14 mouse cellular contexts compared by ENCODE assay signal in the genomic region with DNA sequence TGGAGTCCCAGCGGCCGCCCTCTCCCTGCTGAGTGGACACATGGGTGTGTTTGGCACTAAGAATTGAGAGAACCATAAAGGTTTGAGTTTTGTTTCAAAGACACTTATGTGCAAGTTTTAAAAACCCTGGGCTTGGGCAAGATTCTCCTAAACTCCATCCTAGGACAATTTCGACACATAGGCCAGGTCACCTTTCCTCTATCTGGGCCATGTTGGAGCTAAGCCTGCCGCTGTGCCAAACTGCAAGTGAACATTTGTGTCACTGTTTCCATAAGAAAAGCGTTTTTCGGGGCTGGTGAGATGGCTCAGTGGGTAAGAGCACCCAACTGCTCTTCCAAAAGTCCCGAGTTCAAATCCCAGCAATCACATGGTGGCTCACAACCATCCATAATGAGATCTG. TPM values are rescaled to one million over a fixed set of nuclear protein-coding genes. Genes with fewer than 3 reads are reported as not detected.
DNase-seq lines count a peak whose midpoint lies in the region; ATAC-seq and TF ChIP-seq lines count a peak whose summit lies in the region.
"Had no signal": no experiment of that assay in that cellular context is flagged by ENCODE, and none has a peak within 500 bp of the region (broad histone marks: within the 10 kb centered on the region; RNA-seq: fewer than 3 reads in every experiment).

No protein-coding gene starts in this region.

- no peaks in the 10 kb centered on the region for H3K27me3 ChIP-seq in forebrain, embryonic 15.5 days
- no peaks in the 10 kb centered on the region for H3K27me3 ChIP-seq in forebrain, embryonic 14.5 days (replicated peaks; ENCODE audit: control insufficient read depth, insufficient read depth, low read length)
- H3K27me3 ChIP-seq in midbrain, embryonic 11.5 days (ENCODE audit: control insufficient read depth, insufficient read depth, low read length), result no peaks in the 10 kb centered on the region
- H3K27me3 ChIP-seq in midbrain, postnatal 0 days (ENCODE audit: insufficient read depth, low read length), result no peaks in the 10 kb centered on the region
- H3K27me3 ChIP-seq in hindbrain, embryonic 14.5 days (ENCODE audit: control insufficient read depth, insufficient read depth, low read length), result no peaks in the 10 kb centered on the region
- H3K27me3 ChIP-seq in neural tube, embryonic 15.5 days (replicated peaks), result no peaks in the 10 kb centered on the region
- H3K27me3 ChIP-seq: heart, embryonic 13.5 days; kidney, embryonic 15.5 days; liver, embryonic 13.5 days; megakaryocyte, embryonic 14.5 days had no signal

- peaks cover 37% of the 10 kb centered on the region for H3K36me3 ChIP-seq in forebrain, embryonic 15.5 days
- H3K36me3 ChIP-seq in forebrain, embryonic 14.5 days (ENCODE audit: control insufficient read depth, insufficient read depth, low read length), result peaks cover 41% of the 10 kb centered on the region
- H3K36me3 ChIP-seq in midbrain, embryonic 11.5 days (ENCODE audit: control insufficient read depth, insufficient read depth, low read length), result peaks cover 16% of the 10 kb centered on the region
- peaks cover 25% of the 10 kb centered on the region for H3K36me3 ChIP-seq in midbrain, postnatal 0 days (ENCODE audit: insufficient read depth, low read length)
- H3K36me3 ChIP-seq in hindbrain, embryonic 14.5 days (replicated peaks; ENCODE audit: control insufficient read depth, insufficient read depth), result peaks cover 34% of the 10 kb centered on the region
- peaks cover 35% of the 10 kb centered on the region for H3K36me3 ChIP-seq in neural tube, embryonic 15.5 days

- no peaks in the 10 kb centered on the region for H3K9me3 ChIP-seq in forebrain, embryonic 15.5 days
- no peaks in the 10 kb centered on the region for H3K9me3 ChIP-seq in forebrain, embryonic 14.5 days (replicated peaks; ENCODE audit: control insufficient read depth, low read length)
- H3K9me3 ChIP-seq in midbrain, embryonic 11.5 days (ENCODE audit: control insufficient read depth, low read length), result no peaks in the 10 kb centered on the region
- H3K9me3 ChIP-seq in midbrain, postnatal 0 days (ENCODE audit: low read length), result no peaks in the 10 kb centered on the region
- H3K9me3 ChIP-seq in hindbrain, embryonic 14.5 days (ENCODE audit: control insufficient read depth, low read length), result no peaks in the 10 kb centered on the region
- no peaks in the 10 kb centered on the region for H3K9me3 ChIP-seq in neural tube, embryonic 15.5 days (replicated peaks)
- H3K9me3 ChIP-seq: heart, embryonic 13.5 days; kidney, embryonic 15.5 days; liver, embryonic 13.5 days; megakaryocyte, embryonic 14.5 days had no signal

- H3K4me2 ChIP-seq in forebrain, embryonic 15.5 days (replicated peaks), result no peak overlapping the region
- H3K4me2 ChIP-seq in forebrain, embryonic 14.5 days (ENCODE audit: low read length), result no peak overlapping the region
- H3K4me2 ChIP-seq in midbrain, embryonic 11.5 days, result no peak overlapping the region
- no peak overlapping the region for H3K4me2 ChIP-seq in midbrain, postnatal 0 days (ENCODE audit: low read depth, low read length, poor library complexity, severe bottlenecking)
- no peak overlapping the region for H3K4me2 ChIP-seq in hindbrain, embryonic 14.5 days (replicated peaks)
- H3K4me2 ChIP-seq in neural tube, embryonic 15.5 days, result no peak overlapping the region
- H3K4me2 ChIP-seq: heart, embryonic 13.5 days; kidney, embryonic 15.5 days; liver, embryonic 13.5 days had no signal

- H3K4me3 ChIP-seq in forebrain, embryonic 15.5 days, result no peak overlapping the region
- no peak overlapping the region for H3K4me3 ChIP-seq in forebrain, embryonic 14.5 days (ENCODE audit: low read depth, low read length)
- no peak overlapping the region for H3K4me3 ChIP-seq in midbrain, embryonic 11.5 days (ENCODE audit: low read depth, low read length)
- no peak overlapping the region for H3K4me3 ChIP-seq in midbrain, postnatal 0 days (ENCODE audit: low read depth, low read length)
- H3K4me3 ChIP-seq in hindbrain, embryonic 14.5 days (replicated peaks; ENCODE audit: low read length), result no peak overlapping the region
- no peak overlapping the region for H3K4me3 ChIP-seq in neural tube, embryonic 15.5 days (replicated peaks)
- H3K4me3 ChIP-seq: erythroblast, embryonic 14.5 days; heart, embryonic 13.5 days; kidney, embryonic 15.5 days; liver, embryonic 13.5 days; megakaryocyte, embryonic 14.5 days had no signal

- H3K27ac ChIP-seq in forebrain, embryonic 15.5 days (replicated peaks), result peak overlapping the region; percentile 32; the same call in 1 of the 2 replicates
- H3K27ac ChIP-seq in forebrain, embryonic 14.5 days (ENCODE audit: low read depth, low read length), result no peak overlapping the region; the same call in 1 of the 2 replicates
- H3K27ac ChIP-seq in midbrain, embryonic 11.5 days (ENCODE audit: low read depth, low read length), result peak overlapping the region; percentile 44; the same call in 1 of the 2 replicates
- no peak overlapping the region for H3K27ac ChIP-seq in midbrain, postnatal 0 days (ENCODE audit: low read depth, low read length)
- 0 out of 2 replicates have a peak overlapping the region, but pooled peaks have one; percentile 4 for H3K27ac ChIP-seq in hindbrain, embryonic 14.5 days
- peak overlapping the region; percentile 62; the same call in 1 of the 2 replicates for H3K27ac ChIP-seq in neural tube, embryonic 15.5 days (replicated peaks)
- H3K27ac ChIP-seq: kidney, embryonic 15.5 days; liver, embryonic 13.5 days had no signal

- no peak for DNase-seq in forebrain, embryonic 14.5 days (ENCODE audit: low spot score)
- no peak for DNase-seq in midbrain, embryonic 11.5 days (ENCODE audit: low spot score, missing footprints)
- DNase-seq in midbrain, postnatal 0 days (ENCODE audit: low spot score), result no peak
- no peak for DNase-seq in hindbrain, embryonic 14.5 days (ENCODE audit: low spot score)
- DNase-seq in cerebellum, adult 11 months, result no peak
- DNase-seq in left cerebral cortex, adult 8-10 months (ENCODE audit: low spot score in 2 of 2), result no peak
- DNase-seq: liver, embryonic 13.5 days; right cerebral cortex, postnatal 25 days had no signal

- 93% methylated on average over 7 of the region's 7 CpGs for WGBS in forebrain, embryonic 15.5 days
- 95% methylated on average over 7 of the region's 7 CpGs for WGBS in forebrain, embryonic 14.5 days
- 89% methylated on average over 7 of the region's 7 CpGs for WGBS in midbrain, embryonic 11.5 days
- 92% methylated on average over 7 of the region's 7 CpGs for WGBS in midbrain, postnatal 0 days
- WGBS in hindbrain, embryonic 14.5 days, result 91% methylated on average over 7 of the region's 7 CpGs
- WGBS in neural tube, embryonic 15.5 days, result 92% methylated on average over 7 of the region's 7 CpGs

- no peak overlapping the region for H3K9ac ChIP-seq in forebrain, embryonic 15.5 days (replicated peaks)
- H3K9ac ChIP-seq in forebrain, embryonic 14.5 days (ENCODE audit: low read length), result no peak overlapping the region
- H3K9ac ChIP-seq in midbrain, embryonic 11.5 days (ENCODE audit: low read length), result no peak overlapping the region
- no peak overlapping the region for H3K9ac ChIP-seq in midbrain, postnatal 0 days (replicated peaks; ENCODE audit: low read length, poor library complexity, severe bottlenecking)
- no peak overlapping the region for H3K9ac ChIP-seq in hindbrain, embryonic 14.5 days
- H3K9ac ChIP-seq in neural tube, embryonic 15.5 days (replicated peaks), result no peak overlapping the region
- H3K9ac ChIP-seq: heart, embryonic 13.5 days; kidney, embryonic 15.5 days; liver, embryonic 13.5 days had no signal

- H3K4me1 ChIP-seq in forebrain, embryonic 15.5 days, result peaks cover 30% of the 10 kb centered on the region
- H3K4me1 ChIP-seq in forebrain, embryonic 14.5 days (ENCODE audit: control insufficient read depth, insufficient read depth, low read length), result peaks cover 11% of the 10 kb centered on the region
- H3K4me1 ChIP-seq in midbrain, embryonic 11.5 days (ENCODE audit: control insufficient read depth, insufficient read depth, low read length), result peaks cover 25% of the 10 kb centered on the region
- 0 out of 2 replicates have a peak, but pooled peaks cover 2% of the 10 kb centered on the region for H3K4me1 ChIP-seq in midbrain, postnatal 0 days (ENCODE audit: insufficient read depth, low read length)
- peaks cover 4% of the 10 kb centered on the region; the same call in 1 of the 2 replicates for H3K4me1 ChIP-seq in hindbrain, embryonic 14.5 days (replicated peaks; ENCODE audit: control insufficient read depth, insufficient read depth, low read length)
- peaks cover 39% of the 10 kb centered on the region for H3K4me1 ChIP-seq in neural tube, embryonic 15.5 days

- no peak for ATAC-seq in forebrain, embryonic 15.5 days (replicated peaks)
- no peak for ATAC-seq in forebrain, embryonic 14.5 days
- ATAC-seq in midbrain, embryonic 11.5 days (ENCODE audit: low FRiP score), result no peak
- ATAC-seq in midbrain, postnatal 0 days (ENCODE audit: low FRiP score), result no peak
- no peak for ATAC-seq in hindbrain, embryonic 14.5 days (ENCODE audit: low FRiP score)
- no peak for ATAC-seq in neural tube, embryonic 15.5 days (ENCODE audit: low FRiP score)

- no peak for TF ChIP-seq CTCF in midbrain, postnatal 0 days (IDR thresholded peaks at IDR 0.05)

RNA-seq across cellular contexts. Expression of gene Rgma, which starts 50.1 kb away (rescaled TPM):
- polyA plus RNA-seq in forebrain, embryonic 15.5 days (2015; fragmentation: Nextera tagmentation; extraction: Ambion mirVana), result 20.3 and 25.2 TPM in 2 replicates
- polyA plus RNA-seq in forebrain, embryonic 14.5 days (2014; fragmentation: Nextera tagmentation; extraction: Ambion mirVana), result 20.6 and 23.6 TPM in 2 replicates
- 43.9 and 47.5 TPM in 2 replicates for polyA plus RNA-seq in midbrain, embryonic 11.5 days (2014; fragmentation: Nextera tagmentation; extraction: Ambion mirVana)
- total RNA-seq in midbrain, postnatal 0 days (2014; rRNA removed), result 129 and 160 TPM in 2 replicates
- polyA plus RNA-seq in midbrain, postnatal 0 days (2015; fragmentation: Nextera tagmentation; extraction: Ambion mirVana), result 42.7 and 42.9 TPM in 2 replicates
- 46.3 and 46.7 TPM in 2 replicates for polyA plus RNA-seq in hindbrain, embryonic 14.5 days (2014; fragmentation: Nextera tagmentation; extraction: Ambion mirVana)
- 32.3 and 32.7 TPM in 2 replicates for polyA plus RNA-seq in neural tube, embryonic 15.5 days (2015; fragmentation: Nextera tagmentation; extraction: Ambion mirVana)
- total RNA-seq in left cerebral cortex, adult 8-10 months (2022), result 10 to 100 TPM; 63.8 to 70.3 (median 64.4) TPM
- polyA plus RNA-seq: erythroblast, embryonic 14.5 days had no signal

Comparison
In these comparisons a context has a peak if more than half of its experiments do, and no peak if none do; other contexts are left out.
1. H3K27ac ChIP-seq: peak in forebrain, embryonic 15.5 days (single experiment), midbrain, embryonic 11.5 days (single experiment), hindbrain, embryonic 14.5 days (single experiment) and neural tube, embryonic 15.5 days (single experiment); none in forebrain, embryonic 14.5 days (single experiment) and midbrain, postnatal 0 days (single experiment).